Mouse (Mus musculus): ENCODE measurements around the gene Tapbpl.
A peak's percentile ranks its signal among the peaks of the same experiment; 100 is the strongest.
"Not testable (repeated sequence)": the region's sequence is repeated elsewhere in the genome, so short reads cannot be mapped to it uniquely, and the experiment has no call there.

The Tapbpl gene

DNA sequence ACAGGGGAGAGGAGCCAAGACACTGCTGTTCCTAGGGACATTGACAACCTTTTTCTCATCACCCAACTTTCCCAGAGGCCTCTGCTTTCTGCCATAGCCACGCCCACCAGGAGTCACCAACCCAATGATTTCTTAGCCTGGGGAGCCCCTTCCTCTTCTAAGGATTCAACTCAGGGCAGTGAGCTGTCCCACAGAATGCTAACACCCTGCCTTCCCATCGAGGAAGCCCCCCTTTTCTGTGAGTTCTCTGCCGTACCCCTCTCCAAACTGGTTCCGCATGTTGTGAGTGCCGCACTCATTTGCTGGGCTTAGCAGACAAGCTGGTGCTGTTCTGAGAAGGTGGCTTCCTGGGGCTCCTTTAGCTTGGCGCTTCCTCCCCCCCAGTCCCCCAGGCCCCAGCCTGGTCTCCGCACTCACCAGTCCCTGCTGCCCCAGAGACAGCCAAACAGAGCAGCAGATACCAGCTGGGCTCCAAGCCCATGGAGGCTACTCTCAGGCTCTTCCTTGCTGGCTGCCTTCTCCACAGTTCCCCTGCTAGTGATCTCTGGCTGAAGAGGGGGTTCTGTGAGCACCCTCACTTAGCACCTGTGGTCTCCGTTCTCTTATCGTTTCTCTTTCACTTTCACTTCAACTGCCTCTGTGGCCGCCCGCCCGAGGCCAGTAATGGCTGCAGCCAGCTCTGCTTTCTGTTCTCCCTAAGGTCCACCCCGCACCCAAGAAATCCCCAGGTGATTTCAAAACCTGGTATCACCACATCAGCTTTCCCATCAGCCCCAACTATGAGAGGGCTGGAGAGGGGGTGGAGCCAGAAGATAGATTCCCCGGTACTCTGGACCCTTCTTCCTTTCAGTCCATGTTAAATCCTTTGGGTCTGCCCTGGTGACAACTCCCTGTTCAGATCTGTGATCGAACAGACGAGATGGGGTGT is at the start of gene Tapbpl:
Gene Tapbpl (minus strand): TSS at position 744 of the 928 bp plus-strand sequence.
- peak; percentile 80 for DNase-seq

DNA sequence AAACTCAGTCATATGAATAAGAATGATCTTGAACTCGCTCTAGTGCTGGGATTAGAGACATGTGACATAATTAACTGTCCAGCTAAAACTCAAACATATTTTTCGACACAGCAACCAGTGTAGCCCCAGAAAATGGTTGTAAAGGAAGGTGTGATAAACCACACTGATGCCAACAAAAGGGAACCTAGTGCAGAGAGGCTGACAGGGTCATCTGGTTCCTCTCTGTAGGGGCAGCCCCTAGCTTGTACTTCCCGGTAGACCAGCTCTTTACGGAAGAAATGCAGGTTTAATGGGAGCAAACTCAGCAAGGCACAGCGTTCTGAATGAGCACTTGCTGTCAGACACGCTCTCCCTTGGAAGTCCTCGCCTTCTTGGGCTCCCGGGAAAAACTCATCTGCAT is 48.1 kb upstream of the Tapbpl start:
- DNase-seq: no peak

DNA sequence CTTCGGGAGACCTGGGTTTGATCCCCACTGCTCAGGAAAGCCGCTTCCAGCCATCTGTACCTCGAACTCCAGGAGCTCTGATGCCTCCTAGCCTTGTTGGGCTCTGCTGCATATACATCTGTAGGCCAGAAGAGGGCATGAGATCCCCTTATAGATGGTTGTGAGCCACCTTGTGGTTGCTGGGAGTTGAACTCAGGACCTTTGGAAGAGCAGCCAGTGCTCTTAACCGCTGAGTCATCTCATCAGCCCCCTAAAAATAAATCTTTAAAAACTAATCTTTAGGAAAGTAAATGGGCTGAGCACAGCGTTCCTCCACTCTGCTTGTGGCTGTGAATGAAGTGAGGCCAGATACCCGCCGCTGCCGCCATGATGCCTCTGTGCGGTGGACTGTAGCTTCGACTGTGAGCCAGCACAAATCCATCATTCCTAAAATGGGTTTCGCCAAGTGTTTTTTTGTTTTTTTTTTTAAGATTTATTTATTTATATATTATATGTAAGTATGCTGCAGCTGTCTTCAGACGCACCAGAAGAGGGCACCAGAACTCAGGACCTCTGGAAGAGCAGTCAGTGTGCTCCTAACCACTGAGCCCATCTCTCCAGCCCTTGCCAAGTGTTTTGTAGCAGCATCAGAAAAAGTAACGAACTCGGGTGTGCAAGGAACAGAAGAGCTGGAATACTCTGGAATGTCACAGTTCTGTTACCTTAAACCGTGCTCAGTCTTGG is 43.3 kb upstream of the Tapbpl start:
- peak; percentile 79 for DNase-seq

DNA sequence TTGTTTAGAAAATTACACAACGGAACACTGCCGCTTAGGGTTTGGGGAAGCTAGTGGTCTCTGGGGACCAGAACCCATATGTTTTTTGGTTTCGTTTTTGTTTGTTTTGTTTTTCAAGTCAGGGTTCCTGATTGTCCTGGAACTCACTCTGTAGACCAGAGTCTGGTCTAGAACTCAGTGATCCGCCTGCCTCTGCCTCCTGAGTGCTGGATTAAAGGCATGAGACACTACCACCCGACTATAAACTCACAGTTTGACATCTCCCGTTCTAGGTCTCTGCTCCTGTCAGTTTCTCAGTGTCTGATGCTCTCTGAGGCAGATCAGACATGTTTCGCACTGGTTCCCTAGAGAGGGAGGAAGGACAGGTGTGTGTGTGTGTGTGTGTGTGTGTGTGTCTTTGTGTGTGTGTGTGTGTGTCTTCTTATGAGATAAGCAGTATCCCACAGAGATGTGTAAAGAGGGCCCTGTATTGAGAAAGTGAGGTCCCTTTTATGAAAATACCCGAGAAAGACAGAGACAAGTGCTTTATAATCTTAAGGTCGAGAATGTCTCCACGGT is 40.6 kb upstream of the Tapbpl start:
- DNase-seq: no peak

DNA sequence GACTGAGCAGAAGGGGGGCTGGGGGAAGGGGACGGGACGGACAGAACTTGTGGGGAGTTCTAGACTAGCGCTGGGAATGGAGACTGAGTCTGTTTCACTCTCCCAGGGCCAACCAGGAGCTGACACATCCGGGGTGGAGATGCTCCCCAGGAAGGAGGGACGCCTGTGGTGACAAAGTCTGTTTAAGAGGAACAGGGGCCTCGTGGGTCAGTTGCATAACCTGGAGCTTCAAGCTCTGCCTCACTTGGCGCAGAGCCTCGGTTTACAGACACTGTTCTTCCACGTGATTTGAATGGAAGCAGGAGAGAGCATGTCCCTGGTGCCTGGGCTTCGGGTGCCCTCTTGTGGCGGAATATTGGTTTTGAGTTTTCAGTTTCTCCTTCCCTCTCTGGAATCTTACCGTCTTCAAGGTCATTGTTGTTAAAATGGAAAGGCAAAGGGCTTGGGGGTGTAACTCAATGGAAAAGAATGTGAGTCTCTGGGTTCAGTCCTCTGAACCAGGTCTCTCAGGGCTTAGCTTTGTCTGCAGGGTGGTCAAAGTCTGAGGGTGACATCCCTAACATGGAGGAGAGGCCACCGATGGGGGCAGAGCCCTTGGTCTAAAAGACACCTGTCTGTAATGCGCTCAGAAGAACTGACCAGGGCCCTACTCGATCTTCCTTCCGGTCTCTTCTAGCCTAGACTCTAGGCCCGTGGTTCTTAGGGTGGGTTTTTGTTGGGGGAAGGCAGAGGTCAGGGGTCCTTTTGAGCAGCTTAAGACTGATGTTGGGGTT is 40.0 kb upstream of the Tapbpl start:
- DNase-seq: peak; percentile 96

DNA sequence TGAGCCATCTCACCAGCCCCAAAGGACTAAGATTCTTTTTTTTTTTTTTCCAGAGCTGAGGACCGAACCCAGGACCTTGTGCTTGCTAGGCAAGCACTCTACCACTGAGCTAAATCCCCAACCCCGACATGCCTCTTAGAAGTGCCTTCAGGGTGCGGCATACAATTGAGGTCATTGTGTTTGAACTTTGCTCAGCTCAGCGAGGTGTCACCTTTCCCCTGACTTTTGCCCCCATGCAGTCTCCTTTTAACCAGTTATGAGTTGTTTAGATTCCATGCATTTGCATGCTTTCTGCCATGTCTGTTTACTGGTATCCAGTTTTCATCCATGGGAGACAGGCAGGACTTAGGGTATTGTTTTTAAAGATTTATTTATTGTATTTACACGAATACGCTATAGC is 37.1 kb upstream of the Tapbpl start:
- no peak for DNase-seq

DNA sequence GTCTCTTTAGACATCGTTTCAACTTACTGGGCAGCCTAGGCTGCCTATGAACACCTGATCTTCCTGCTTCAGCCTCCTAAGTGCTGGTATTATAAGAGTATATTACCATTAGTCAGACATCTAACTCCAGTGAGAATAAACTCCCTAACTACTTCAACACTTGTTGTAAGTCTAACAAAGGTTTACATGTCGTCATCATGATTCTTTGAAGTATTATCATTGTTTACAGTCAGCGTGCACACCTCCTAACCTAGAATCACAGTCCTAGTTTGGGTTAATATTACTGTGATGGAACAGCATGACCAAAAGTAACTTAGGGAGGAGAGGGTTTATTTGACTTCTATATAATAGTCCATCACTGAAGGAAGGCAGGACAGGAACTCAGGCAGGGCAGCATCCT is 35.8 kb upstream of the Tapbpl start:
- no peak for DNase-seq

DNA sequence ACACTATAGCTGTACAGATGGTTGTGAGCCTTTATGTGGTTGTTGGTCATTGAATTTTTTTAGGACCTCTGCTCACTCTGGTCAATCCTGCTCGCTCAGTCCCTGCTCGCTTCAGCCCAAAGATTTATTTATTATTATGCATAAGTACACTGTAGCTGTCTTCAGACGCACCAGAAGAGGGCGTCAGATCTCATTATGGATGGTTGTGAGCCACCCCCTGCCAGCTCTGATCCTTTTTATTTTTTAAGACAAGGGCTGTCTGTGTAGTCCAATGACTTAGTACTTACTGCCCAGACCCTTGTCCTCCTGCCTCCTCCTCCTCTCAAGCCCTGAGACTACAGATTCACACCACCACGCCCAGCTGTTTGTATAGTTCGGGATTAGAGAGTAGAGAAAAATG is 34.9 kb upstream of the Tapbpl start:
- DNase-seq: not testable (repeated sequence)

DNA sequence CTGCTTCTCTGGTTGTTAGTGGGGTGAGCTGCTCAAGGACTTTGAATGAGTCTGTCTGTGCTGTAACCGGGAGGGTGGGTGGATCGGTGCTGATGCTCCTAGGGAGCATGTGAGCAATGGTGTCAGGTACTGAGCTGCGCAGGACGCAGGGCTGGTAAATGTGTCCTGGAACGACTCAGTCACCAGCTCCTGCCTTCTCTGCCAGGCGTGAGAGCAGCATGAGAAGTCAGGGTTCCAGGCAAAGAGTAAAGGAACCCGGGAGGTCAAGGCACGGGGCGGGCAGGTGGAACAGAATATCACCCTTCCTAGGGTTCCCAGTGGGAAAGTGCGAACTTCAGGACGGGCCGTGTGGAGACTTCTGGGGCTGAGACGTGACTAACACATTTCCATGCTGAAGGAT is 34.4 kb upstream of the Tapbpl start:
- DNase-seq: no peak

DNA sequence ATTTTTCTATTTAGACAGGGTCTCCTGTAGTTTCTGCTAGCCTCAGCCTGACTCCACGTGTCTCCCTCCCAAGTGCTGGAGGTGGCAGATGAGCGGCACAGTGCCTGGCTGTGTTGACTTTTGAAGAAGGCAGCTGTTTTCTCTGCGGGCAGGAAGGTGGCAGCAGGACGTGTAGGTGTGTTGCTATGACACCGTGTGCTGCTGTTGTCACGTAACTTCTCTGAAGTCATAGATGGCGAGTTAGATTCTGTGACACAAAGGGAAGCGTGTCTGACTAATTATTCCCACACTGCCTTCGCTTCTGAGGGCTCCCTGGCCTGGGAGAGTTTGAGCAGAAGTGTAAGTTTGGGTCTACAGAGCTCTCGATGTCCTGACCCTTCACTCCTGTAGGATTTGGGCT is 33.6 kb upstream of the Tapbpl start:
- DNase-seq: no peak

DNA sequence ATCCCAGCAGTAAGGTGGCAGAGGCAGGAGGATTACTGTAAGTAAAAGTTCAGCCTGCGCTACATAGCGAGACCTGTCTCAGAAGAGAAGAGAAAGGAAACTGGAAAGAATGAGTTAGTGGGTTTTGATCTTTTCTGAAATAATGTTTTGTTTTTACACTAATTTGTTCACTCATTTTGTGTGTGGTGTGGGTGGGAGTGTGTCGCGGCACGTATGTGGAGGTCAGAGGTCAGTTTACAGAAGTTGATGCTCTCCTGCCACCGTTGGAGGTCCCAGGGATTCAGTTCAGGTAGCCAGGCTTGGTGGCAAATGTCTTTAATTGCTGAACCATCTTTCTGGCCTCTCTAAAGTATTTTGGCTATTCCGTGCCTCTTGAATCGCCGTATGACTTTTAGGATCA is 32.6 kb upstream of the Tapbpl start:
- no peak for DNase-seq

DNA sequence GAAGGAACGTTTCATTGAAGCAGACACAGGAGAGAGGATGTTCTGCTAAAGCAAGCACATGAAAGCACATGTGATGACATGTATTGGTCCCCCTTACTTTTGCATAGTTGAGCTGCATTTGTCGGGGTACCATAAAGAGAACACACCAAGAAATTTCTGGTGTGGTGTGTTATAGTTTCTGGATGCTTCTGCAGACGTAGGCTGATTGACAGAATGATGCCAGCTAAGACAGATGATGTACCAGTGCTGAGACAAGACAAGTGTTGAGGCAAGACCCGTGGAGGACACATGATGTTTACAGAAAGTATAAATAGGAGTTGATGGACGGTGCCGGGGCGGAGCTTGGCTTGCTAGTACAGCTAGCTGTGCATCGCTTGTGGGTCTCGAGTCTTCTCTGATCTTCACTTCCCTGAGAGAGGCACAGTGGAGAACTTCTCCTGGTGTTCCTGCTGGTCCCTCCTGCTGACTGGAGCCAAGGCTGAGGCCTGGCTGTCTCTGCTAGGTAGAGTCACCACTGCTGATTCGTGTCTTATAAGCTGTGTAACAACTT is 28.4 kb upstream of the Tapbpl start:
- DNase-seq: no peak

DNA sequence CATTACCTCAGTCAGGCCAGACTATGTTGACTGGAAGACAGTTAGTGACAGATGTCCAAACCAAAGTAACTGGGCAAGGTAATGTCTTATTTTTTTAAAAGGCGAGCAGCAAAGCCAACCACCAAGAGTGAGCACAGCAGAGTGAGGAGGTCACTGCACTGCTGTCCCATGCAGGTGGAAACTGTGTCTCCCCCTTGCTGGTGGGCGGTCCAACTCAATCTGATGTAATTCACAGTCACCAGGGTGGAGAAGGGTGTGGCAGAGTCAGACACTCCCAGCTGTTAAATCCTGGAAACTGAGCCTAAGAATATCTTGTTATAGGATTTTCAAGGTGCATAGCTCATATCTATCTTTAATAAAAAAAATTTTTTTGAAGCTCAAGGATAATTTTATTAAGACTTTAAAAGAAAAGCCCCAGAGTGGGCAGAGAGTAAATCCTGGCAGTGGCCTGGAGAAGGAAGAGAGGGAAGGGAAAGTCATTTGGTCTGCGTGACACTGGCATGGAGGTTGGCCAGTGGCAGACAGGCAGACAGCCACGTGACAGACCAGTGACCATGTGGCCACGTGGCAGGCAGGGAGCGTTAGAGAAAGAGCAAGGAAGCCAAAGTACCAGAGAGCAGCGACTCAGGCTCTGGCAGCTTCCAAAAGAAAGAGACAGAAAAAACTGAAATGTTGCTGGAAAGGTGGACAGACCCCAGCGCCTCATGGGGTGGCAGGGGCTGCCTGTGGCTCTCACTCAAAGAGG is 24.7 kb upstream of the Tapbpl start:
- DNase-seq: no peak

DNA sequence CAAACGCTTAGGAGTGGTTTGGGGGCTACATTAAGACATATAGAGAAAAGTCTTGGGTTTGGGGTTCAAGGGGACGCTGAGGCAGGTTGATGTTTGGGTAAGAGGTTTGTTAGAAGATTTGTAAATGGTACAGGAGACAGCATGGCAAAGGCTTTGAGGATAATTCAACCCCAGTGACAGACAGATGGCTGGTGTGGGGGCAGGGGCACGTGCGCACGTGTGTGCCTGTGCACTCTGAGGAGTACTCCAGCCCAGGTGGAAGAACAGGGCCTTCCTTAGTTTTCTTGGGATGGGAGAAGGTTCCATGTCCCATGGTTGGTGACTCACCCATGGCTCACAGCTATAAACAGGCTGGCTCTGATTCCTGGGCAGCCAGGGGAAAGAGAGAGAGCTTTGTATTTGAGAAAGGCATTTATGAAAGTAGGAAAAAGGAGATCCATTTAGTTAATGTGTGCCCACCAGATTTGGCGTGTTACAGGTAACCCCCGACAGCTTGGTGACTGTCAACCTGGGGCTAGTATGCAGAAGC is 23.9 kb upstream of the Tapbpl start:
- DNase-seq: no peak

DNA sequence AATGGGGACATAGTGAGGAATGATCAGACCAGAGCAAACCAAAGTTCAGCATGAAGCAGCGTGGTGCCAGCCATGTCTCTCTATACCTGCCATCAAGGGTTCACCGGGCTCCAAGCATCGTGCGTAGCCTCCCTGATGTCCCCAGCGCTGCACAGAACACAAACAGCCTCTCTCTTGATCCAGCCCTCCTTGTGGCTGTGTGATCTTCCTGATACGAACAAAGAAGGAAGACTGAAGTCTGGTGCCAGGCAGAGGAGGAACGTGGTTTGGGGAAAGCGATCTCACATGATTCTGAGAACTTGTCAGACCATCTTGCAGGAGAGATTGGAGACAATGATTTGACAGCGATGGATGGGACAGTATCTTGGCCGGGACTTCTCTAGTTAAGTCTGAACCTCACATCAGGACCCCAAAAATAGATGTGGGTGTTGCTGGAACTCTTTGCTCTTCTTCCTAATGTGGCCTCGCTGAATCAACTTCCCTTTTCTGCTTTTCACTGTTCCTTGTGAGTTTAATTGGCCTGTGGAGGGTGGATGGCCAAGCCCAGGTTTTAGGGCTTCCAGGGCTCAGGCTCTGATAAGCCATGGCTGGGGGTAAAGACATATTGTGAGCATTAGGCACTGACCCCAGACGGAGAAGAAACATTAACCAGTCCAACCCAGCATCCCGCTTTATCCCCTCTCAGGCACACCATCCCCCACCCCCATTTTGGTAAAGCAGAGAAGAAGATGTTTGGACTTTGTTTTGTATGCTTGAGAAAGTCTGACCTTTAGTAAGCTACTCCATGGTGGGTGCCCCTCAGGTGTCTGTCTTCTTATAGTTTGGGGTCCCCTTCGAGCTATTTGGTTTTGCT is 22.4 kb upstream of the Tapbpl start:
- no peak for DNase-seq

DNA sequence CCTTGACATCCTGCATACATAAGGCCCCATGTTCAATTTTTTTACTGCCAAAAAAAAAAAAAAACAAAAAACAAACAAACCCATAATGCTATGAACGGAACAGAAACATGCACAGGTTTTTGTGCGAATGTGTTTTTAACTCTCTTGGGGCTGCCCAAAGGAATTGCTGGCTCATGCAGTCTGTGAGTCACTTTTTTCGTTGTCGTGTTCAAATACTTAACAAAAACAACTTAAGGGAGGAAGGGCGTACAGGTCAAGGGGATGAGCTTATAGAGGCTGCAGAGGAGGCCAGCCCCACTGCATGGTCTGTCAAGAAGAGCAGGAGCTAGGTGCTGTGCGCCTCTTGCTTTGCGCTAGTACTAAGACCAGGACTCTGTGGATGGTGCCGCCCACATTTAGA is 21.1 kb upstream of the Tapbpl start:
- DNase-seq: no peak

DNA sequence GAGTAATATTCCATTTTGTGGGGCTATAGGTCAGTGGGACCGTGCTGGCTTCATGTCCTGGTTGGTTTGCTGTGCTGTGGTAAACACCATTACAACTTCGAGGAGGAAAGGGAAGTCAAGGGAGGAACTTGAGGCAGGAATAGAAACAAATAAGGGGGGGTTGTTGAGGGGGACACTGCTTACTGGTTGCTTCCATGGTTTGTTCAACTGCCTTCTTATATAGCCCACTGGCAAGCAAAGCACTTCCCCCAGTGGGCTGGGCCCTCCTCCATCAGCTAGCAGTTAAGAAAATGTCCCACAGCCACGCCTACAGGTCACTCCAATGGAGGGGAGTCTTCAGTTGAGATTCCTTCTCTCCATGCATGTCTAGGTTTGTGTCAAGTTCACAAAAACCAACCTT is 20.6 kb upstream of the Tapbpl start:
- DNase-seq: no peak

DNA sequence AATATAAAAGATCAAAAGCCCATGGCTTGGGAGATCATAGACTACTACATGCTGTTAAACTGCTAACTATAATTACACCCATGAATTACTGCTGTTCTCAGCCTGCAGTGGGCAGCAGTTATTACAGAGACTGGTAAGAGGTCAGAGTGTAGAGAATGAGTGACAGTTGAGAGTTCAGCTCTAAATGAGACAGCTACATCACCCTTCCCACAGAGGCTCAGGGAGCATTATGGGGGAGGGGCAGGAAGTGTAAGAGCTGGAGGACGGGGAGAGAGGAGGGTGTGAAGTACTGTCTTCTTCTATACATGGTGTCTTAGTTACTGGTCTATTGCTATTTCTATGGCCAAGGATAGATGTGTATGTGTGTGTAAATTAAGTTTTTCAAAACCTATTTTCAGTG is 12.9 kb upstream of the Tapbpl start:
- DNase-seq: no peak

DNA sequence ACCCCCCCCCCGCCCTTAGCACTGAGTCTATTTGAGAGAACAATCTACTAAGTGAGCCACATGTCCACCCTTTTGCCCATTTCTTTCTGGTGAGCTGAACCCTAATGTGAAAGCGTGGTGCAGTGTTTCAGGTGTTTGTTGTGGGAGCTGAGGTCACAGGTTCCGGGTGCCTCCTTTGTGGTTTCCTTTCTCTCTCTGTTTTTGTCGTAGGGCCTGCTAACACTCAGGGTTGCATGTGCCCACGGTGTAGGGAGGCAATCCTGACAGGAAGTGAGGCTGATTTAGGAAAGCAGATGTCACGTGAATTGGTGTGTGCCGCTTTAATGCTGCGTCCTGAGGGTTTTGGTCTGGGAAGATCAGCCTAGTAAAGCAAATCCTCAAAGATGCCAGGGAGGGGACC is 9.9 kb upstream of the Tapbpl start:
- DNase-seq: no peak

DNA sequence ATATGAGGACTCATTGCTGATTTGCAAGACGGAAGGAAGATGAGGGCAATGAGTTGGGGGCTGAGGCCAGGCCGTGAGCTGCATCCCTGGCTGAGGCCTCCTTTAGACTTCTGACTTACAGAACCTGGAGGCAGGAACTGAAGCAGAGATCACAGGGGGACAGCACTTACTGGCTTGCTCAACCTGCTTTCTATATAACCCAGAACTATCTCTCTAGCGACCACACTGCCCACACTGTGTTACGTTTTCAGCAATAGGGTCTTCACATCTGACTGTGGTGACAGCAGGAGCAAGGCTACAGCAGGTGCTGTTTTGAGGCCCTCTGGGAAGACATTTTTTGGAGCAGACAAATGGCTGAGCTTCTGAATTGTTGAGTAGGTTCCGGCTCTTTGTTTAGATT is 9.0 kb upstream of the Tapbpl start:
- no peak for DNase-seq

DNA sequence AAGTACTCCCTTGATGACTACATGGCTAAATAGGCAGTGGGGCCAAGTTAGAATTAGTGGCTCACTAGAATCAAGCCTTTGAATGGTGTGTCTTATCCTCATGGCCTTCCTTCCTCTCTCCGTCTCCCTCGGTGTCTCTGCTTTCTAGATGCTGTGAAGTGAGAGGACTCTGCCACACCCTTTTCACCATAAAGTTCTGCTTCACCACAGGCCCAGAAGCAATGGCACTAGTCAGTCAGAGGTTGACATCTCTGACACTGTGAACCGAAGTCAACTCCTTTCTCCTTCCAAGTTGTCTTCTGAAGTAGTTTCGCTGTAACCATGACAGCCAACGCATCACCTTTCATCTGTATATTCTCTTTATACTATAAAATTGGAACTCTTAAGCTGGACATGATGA is 7.9 kb upstream of the Tapbpl start:
- DNase-seq: no peak
